Mouse (Mus musculus) embryonic facial prominence, embryonic 13.5 days (tissue): ENCODE results near the gene Fuk. TPM values are rescaled to one million over a fixed set of nuclear protein-coding genes. Genes with fewer than 3 reads are reported as not detected.
"Not testable (repeated sequence)": the region's sequence is repeated elsewhere in the genome, so short reads cannot be mapped to it uniquely, and the experiment has no call there.

Source experiments
- ATAC-seq: fragments of 200-750 bp; cut with Nextera tagmentation; 2 replicates; pipeline ENCODE4 v1.8.0; 2017; ENCODE audit warnings: low read depth; ENCODE audit not compliant: insufficient number of reproducible peaks, insufficient read depth, low FRiP score, low TSS enrichment
- H3K27ac ChIP-seq: fragments of 300-500 bp; sonication (generic); 2 replicates; pipeline ENCODE4 v1.5.1; 2015; ENCODE audit warnings: moderate library complexity, mild to moderate bottlenecking, inconsistent platforms
- H3K27me3 ChIP-seq: fragments of 300-500 bp; sonication (generic); 2 replicates; pipeline ENCODE4 v1.6.1; 2015; ENCODE audit warnings: mild to moderate bottlenecking, inconsistent platforms
- H3K36me3 ChIP-seq: fragments of 300-500 bp; sonication (generic); 2 replicates; pipeline ENCODE4 v1.6.1; 2015; ENCODE audit warnings: mild to moderate bottlenecking, inconsistent platforms
- H3K4me1 ChIP-seq: fragments of 300-500 bp; sonication (generic); 2 replicates; pipeline ENCODE4 v1.6.1; 2015; ENCODE audit warnings: inconsistent platforms
- H3K4me2 ChIP-seq: fragments of 300-500 bp; sonication (generic); 2 replicates; pipeline ENCODE4 v1.6.1; 2015; ENCODE audit warnings: moderate library complexity, mild to moderate bottlenecking, inconsistent platforms
- H3K4me3 ChIP-seq: fragments of 300-500 bp; sonication (generic); 2 replicates; pipeline ENCODE4 v1.5.1; 2015; ENCODE audit warnings: mild to moderate bottlenecking, inconsistent platforms
- H3K9ac ChIP-seq: fragments of 300-500 bp; sonication (generic); 2 replicates; pipeline ENCODE4 v1.6.1; 2015; ENCODE audit warnings: mild to moderate bottlenecking, inconsistent platforms
- H3K9me3 ChIP-seq: fragments of 300-500 bp; sonication (generic); 2 replicates; pipeline ENCODE4 v1.6.1; 2016; ENCODE audit warnings: inconsistent platforms
- WGBS: fragments of 180-500 bp; shearing (Covaris S2); methylation state at CpG from one replicate; pipeline ENCODE4 v1.1.7; 2015; ENCODE audit warnings: mixed read lengths; 5-methylcytosine and 5-hydroxymethylcytosine counted together
- polyA plus RNA-seq: library from polyadenylated mRNA; unstranded; fragments of >200 nt; fragmentation: Nextera tagmentation; extraction: Ambion mirVana; gene quantifications from 2 replicates; pipeline ENCODE4 v1.2.1, GENCODE M21; 2015

The Fuk gene
- polyA plus RNA-seq, 1 experiment from 2014 or later: 15.2 TPM

GRCm38 (mm10) chr8:110861347-110862025 lies 40.8 kb downstream of the Fuk start:
- H3K9ac ChIP-seq, ATAC-seq, H3K27ac ChIP-seq, H3K4me2 ChIP-seq, H3K27me3 ChIP-seq, H3K4me1 ChIP-seq, H3K9me3 ChIP-seq, H3K4me3 ChIP-seq: not testable (repeated sequence)
- 94% methylated on average over 7 of the region's 7 CpGs for WGBS
- H3K36me3 ChIP-seq: peaks cover 90% of the 10 kb centered on the region

GRCm38 (mm10) chr8:110859651-110860501 lies 42.4 kb downstream of the Fuk start:
- no peak for ATAC-seq
- Histone ChIP-seq H3K36me3 (peaks cover 89% of the 10 kb centered on the region), H3K27me3 (no peaks in the 10 kb centered on the region), H3K27ac (no peak overlapping the region), H3K9me3 (no peaks in the 10 kb centered on the region), H3K4me2 (no peak overlapping the region), H3K4me3 (no peak overlapping the region), H3K4me1 (no peaks in the 10 kb centered on the region), H3K9ac (no peak overlapping the region)
- WGBS: 78% methylated on average over 7 of the region's 7 CpGs

GRCm38 (mm10) chr8:110856760-110857461 lies 45.4 kb downstream of the Fuk start:
- 87% methylated on average over 5 of the region's 5 CpGs for WGBS
- Histone ChIP-seq H3K36me3 (peaks cover 89% of the 10 kb centered on the region), H3K9ac (no peak overlapping the region), H3K27me3 (no peaks in the 10 kb centered on the region), H3K4me1 (no peaks in the 10 kb centered on the region), H3K4me3 (no peak overlapping the region), H3K4me2 (no peak overlapping the region), H3K9me3 (no peaks in the 10 kb centered on the region), H3K27ac (no peak overlapping the region)
- ATAC-seq: no peak

- H3K4me3 ChIP-seq, H3K9me3 ChIP-seq, H3K4me1 ChIP-seq, H3K27me3 ChIP-seq, H3K27ac ChIP-seq, H3K4me2 ChIP-seq, H3K9ac ChIP-seq, ATAC-seq: not testable (repeated sequence)
- WGBS: 89% methylated on average over 4 of the region's 4 CpGs
- H3K36me3 ChIP-seq: peaks cover 92% of the 10 kb centered on the region
These were observed 46.2 kb downstream of the Fuk start for GRCm38 (mm10) chr8:110856073-110856472.

- Histone ChIP-seq H3K4me3 (no peak overlapping the region), H3K9ac (no peak overlapping the region), H3K4me1 (peaks cover 9% of the 10 kb centered on the region), H3K27ac (no peak overlapping the region), H3K36me3 (peaks cover 64% of the 10 kb centered on the region), H3K4me2 (no peak overlapping the region), H3K9me3 (no peaks in the 10 kb centered on the region), H3K27me3 (no peaks in the 10 kb centered on the region)
- 97% methylated on average over 10 of the region's 10 CpGs for WGBS
- no peak for ATAC-seq
These were observed 51.1 kb downstream of the Fuk start for GRCm38 (mm10) chr8:110851186-110851585.

- Histone ChIP-seq H3K27ac (no peak overlapping the region), H3K4me1 (peaks cover 23% of the 10 kb centered on the region), H3K9me3 (no peaks in the 10 kb centered on the region), H3K9ac (peak overlapping the region; percentile 87), H3K4me3 (peak overlapping the region; percentile 87), H3K27me3 (no peaks in the 10 kb centered on the region), H3K36me3 (peaks cover 50% of the 10 kb centered on the region), H3K4me2 (peak overlapping the region; percentile 70)
- 59% methylated on average over 14 of the region's 14 CpGs for WGBS
- no peak for ATAC-seq
These were observed 54.4 kb downstream of the Fuk start for GRCm38 (mm10) chr8:110847645-110848495.

GRCm38 (mm10) chr8:110847171-110847549 lies 55.1 kb downstream of the Fuk start:
- H3K4me1 ChIP-seq: peaks cover 23% of the 10 kb centered on the region
- peak overlapping the region; percentile 87 for H3K9ac ChIP-seq
- no peaks in the 10 kb centered on the region for H3K27me3 ChIP-seq
- peak overlapping the region; percentile 77; the same call in 1 of the 2 replicates for H3K27ac ChIP-seq
- ATAC-seq: no peak
- no peaks in the 10 kb centered on the region for H3K9me3 ChIP-seq
- peaks cover 50% of the 10 kb centered on the region for H3K36me3 ChIP-seq
- peak overlapping the region; percentile 87 for H3K4me3 ChIP-seq
- peak overlapping the region; percentile 70 for H3K4me2 ChIP-seq
- WGBS: under 1% methylated on average over 13 of the region's 13 CpGs

GRCm38 (mm10) chr8:110846405-110847170 lies 55.7 kb downstream of the Fuk start, which contains the start of the genes Cog4 and Sf3b3:
Gene Cog4 (plus strand): TSS chr8:110846600.
Gene Sf3b3 (minus strand): TSS chr8:110846787.
- ATAC-seq: peak; percentile 78; the same call in 1 of the 2 replicates

GRCm38 (mm10) chr8:110845821-110846404 lies 56.4 kb downstream of the Fuk start:
- H3K9ac ChIP-seq: peak overlapping the region; percentile 94
- H3K9me3 ChIP-seq: no peaks in the 10 kb centered on the region
- H3K27ac ChIP-seq: peak overlapping the region; percentile 82
- H3K36me3 ChIP-seq: peaks cover 48% of the 10 kb centered on the region
- peaks cover 23% of the 10 kb centered on the region for H3K4me1 ChIP-seq
- WGBS: 5% methylated on average over 17 of the region's 17 CpGs
- ATAC-seq: no peak
- no peaks in the 10 kb centered on the region for H3K27me3 ChIP-seq
- peak overlapping the region; percentile 70 for H3K4me2 ChIP-seq
- H3K4me3 ChIP-seq: peak overlapping the region; percentile 87

More at GRCm38 (mm10) chr8:110846405-110847170, 55.7 kb downstream of the Fuk start, which contains the start of the genes Cog4 and Sf3b3:
- WGBS: under 1% methylated on average over 53 of the region's 53 CpGs
- H3K9me3 ChIP-seq: no peaks in the 10 kb centered on the region
- no peaks in the 10 kb centered on the region for H3K27me3 ChIP-seq
- H3K36me3 ChIP-seq: peaks cover 48% of the 10 kb centered on the region
- peaks cover 23% of the 10 kb centered on the region for H3K4me1 ChIP-seq
- H3K4me3 ChIP-seq: peak within 1 kb of the TSS; percentile 87
- H3K4me2 ChIP-seq: peak within 1 kb of the TSS; percentile 70
- H3K27ac ChIP-seq: peak within 1 kb of the TSS; percentile 82
- H3K9ac ChIP-seq: peak within 1 kb of the TSS; percentile 94

GRCm38 (mm10) chr8:110844941-110845340 lies 57.3 kb downstream of the Fuk start:
- no peaks in the 10 kb centered on the region for H3K9me3 ChIP-seq
- WGBS: 73% methylated on average over 3 of the region's 3 CpGs
- peak overlapping the region; percentile 87 for H3K4me3 ChIP-seq
- H3K27ac ChIP-seq: no peak overlapping the region
- peak overlapping the region; percentile 70 for H3K4me2 ChIP-seq
- peaks cover 48% of the 10 kb centered on the region for H3K36me3 ChIP-seq
- H3K9ac ChIP-seq: peak overlapping the region; percentile 52; the same call in 1 of the 2 replicates
- peaks cover 23% of the 10 kb centered on the region for H3K4me1 ChIP-seq
- H3K27me3 ChIP-seq: no peaks in the 10 kb centered on the region
- ATAC-seq: no peak
